Mouse (Mus musculus) testis, postnatal 10 days (tissue): ENCODE data around the gene D430041D05Rik.
"Not testable (repeated sequence)": the region's sequence is repeated elsewhere in the genome, so short reads cannot be mapped to it uniquely, and the experiment has no call there.

Source experiments
- DNase-seq: peaks from one replicate; pipeline ENCODE4 v3.0.0; 2021; ENCODE audit warnings: low spot score

The D430041D05Rik gene

DNA sequence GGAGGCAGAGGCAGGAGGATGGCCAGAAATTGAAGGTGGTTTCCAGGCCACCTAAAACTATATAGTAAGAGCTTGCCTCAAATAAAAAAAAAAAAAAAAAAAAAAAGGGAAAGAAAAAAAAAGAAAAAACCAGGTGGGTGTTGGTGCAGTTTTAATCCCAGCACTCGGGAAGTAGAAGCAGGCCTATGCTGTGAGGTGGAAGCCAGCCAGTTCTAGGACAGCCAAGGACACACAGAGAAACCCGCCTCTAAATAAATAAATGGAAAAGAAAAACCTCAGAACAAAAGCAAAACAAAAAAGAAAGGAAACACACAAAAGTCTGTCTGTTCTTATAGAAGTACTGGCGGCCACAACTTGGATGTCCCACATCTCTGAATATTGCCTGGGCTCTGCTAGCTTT, 295.9 kb downstream of the D430041D05Rik start:
- DNase-seq, result no peak

- not testable (repeated sequence) for DNase-seq
Measured at GRCm38 (mm10) chr2:104113563-104113962, 297.2 kb downstream of the D430041D05Rik start.

- not testable (repeated sequence) for DNase-seq
Measured at GRCm38 (mm10) chr2:104111170-104111797, 299.5 kb downstream of the D430041D05Rik start.

DNA sequence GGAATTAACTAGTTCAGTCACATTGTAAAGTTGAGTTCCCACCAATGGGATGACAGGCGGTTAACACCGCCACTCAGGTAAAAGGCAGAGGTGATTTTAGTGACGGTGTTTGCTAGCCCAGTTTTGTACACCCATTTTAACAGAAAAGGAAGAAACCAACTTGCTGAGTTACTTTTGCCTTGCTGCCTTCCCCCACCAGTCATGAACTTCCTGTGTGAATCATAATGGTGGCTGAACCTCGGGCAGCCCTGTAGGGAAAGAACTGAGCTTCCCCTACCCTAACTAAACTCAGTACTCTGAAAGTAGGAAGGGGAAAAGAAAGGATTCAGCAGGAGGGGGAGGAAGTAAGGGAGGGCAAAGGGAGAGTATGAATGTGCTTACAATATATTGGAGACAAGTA, 300.8 kb downstream of the D430041D05Rik start:
- no peak for DNase-seq

- no peak for DNase-seq
Measured at GRCm38 (mm10) chr2:104109528-104109927, 301.3 kb downstream of the D430041D05Rik start.

DNA sequence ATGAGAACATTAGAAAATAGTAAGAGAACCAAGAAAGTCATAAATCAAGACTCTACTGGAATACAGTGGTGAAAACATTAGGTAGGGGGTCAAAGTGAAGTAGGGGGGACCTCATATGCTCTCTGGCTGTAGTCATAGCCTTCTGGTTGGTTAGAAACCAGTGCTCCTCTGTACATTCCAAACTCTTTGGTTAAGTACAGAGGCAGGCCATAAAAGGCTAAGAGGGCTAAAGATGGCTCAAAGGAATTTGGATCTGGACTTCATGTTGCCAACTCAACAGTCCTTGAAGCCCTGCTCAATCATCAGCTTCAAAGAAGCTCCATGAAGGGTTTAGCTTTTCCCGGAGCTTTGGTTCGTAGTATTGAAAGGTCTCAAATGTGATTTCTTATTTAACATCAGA, 301.8 kb downstream of the D430041D05Rik start:
- not testable (repeated sequence) for DNase-seq

- no peak for DNase-seq
Measured at GRCm38 (mm10) chr2:104104800-104105199, 306.0 kb downstream of the D430041D05Rik start.

DNA sequence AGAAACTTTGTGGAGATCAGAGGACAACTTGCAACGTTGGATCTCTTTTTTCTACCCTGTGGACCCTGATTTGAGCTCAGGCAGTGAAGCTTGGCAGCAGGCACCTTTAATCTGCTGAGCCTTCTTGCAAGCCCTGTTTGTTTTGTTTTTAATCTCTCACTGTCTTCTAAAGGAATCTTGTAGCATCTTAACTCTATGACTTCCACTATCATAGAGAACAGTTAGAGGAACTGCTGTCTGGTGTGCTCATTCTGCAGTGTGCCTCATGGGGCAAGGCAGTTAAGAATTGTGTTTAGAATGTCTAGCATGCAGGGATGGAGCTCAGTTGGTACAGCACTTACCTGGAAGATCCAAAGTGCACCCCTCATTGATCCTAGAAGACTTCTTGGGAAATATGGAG, 310.9 kb downstream of the D430041D05Rik start:
- no peak for DNase-seq

DNA sequence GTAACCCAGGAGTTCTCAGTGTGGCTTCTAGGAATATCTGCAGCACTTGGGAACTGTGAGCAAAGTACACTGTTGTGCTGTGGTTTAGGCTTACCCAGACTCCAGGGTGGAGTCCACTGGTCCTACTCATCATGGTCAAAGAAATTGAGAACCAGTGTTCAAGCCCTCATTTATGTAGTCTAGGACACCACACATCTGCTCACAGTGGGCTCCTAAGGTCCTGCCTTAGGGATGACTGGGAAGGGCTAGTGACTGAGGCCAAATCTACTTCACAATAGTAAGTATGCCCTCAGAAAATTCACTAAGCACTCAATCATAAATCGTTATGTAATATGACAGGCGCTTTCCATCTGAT, 311.6 kb downstream of the D430041D05Rik start:
- no peak for DNase-seq

GRCm38 (mm10) chr2:104098529-104099230, 312.1 kb downstream of the D430041D05Rik start:
- no peak for DNase-seq

GRCm38 (mm10) chr2:104097396-104097795, 313.4 kb downstream of the D430041D05Rik start:
- DNase-seq, result not testable (repeated sequence)

GRCm38 (mm10) chr2:104096796-104097195, 314.0 kb downstream of the D430041D05Rik start:
- DNase-seq, result not testable (repeated sequence)

DNA sequence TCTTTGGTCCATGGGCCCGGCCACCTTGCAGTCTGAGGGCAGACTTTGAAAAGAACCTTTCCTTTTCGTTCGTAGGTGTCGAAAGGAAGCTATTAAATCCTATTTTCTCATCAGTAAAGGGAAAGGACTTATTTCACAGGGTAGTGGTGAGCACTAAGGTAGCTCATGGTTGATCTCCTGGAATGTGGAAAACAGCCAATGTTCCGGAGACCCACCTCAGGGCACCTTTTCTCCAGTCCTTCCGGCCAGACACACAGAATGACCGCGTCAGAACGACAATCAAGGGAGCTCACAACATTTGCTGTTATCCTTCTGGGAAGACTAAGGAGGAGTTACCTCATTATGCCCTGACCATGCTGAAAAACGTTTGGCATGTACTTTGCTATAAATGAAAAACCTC, 314.6 kb downstream of the D430041D05Rik start:
- DNase-seq, result no peak

DNA sequence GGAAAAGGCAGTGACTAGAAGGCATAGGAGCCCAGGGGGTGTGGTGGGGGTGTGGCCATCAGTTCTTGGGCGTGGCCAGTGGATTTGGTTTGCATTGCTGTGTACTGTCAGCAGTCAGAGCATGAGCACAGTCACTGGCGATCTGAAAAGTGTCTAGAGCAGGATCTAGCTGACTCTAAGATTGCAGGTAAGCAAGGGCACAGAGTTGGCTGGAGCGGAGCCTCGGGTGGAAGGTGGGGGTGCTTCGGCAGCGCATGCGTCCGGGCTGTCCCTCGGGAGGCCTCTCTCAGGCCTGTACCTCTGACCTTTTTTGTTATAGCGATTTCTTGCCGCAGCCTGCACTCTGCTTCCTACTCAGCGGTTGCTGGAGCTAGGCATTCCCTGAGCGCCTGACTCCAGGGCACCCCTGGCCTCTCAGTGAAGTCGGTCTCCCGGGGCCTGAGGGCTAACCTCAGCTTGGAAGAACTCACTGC, 315.0 kb downstream of the D430041D05Rik start, which contains the start of gene Cd59a:
Gene Cd59a, plus strand, starts transcription at position 61 of the 473 bp plus-strand sequence.
- peak; percentile 90 for DNase-seq

GRCm38 (mm10) chr2:104093305-104093704, 317.5 kb downstream of the D430041D05Rik start:
- no peak for DNase-seq
